Mouse (Mus musculus) stomach, postnatal 0 days (tissue): ENCODE results near the gene Krt16.

Experiments
- CTCF ChIP-seq: IDR thresholded peaks from 2 replicates; pipeline ENCODE4 v1.5.1; 2016; ENCODE audit warnings: antibody characterized with exemption, low read depth, mild to moderate bottlenecking, moderate library complexity
- EP300 ChIP-seq: optimal IDR thresholded peaks from 2 replicates; pipeline ENCODE3; 2016; ENCODE audit warnings: antibody characterized with exemption

- peak; percentile 95 for TF ChIP-seq CTCF
- TF ChIP-seq EP300 = no peak
Measured at GRCm38 (mm10) chr11:100282549-100282948, 33.8 kb upstream of the Krt16 start.
